Mouse (Mus musculus): ENCODE data around the gene Mmrn2.
A peak's percentile ranks its signal among the peaks of the same experiment; 100 is the strongest.

Mmrn2 gene

GRCm38 (mm10) chr14:34375415-34375904 is at the start of gene Mmrn2:
Mmrn2 (plus strand) TSS chr14:34375465.
- no peak for DNase-seq (ENCODE audit: low read depth, low spot score)

- no peak for DNase-seq (ENCODE audit: low read depth, low spot score)
Observed at GRCm38 (mm10) chr14:34326606-34327005, 48.7 kb upstream of the Mmrn2 start.

- no peak for DNase-seq (ENCODE audit: low read depth, low spot score)
Observed at GRCm38 (mm10) chr14:34327618-34328017, 47.6 kb upstream of the Mmrn2 start.

GRCm38 (mm10) chr14:34330657-34331158 is 44.6 kb upstream of the Mmrn2 start:
- no peak for DNase-seq (ENCODE audit: low read depth, low spot score)

- no peak for DNase-seq (ENCODE audit: low read depth, low spot score)
Observed at GRCm38 (mm10) chr14:34331886-34332285, 43.4 kb upstream of the Mmrn2 start.

- DNase-seq (ENCODE audit: low read depth, low spot score): no peak
Observed at GRCm38 (mm10) chr14:34332476-34332875, 42.8 kb upstream of the Mmrn2 start.

- DNase-seq (ENCODE audit: low read depth, low spot score): peak; percentile 2
Observed at GRCm38 (mm10) chr14:34339446-34339845, 35.8 kb upstream of the Mmrn2 start.

- no peak for DNase-seq (ENCODE audit: low read depth, low spot score)
Observed at GRCm38 (mm10) chr14:34341993-34342392, 33.3 kb upstream of the Mmrn2 start.

GRCm38 (mm10) chr14:34343078-34343477 is 32.2 kb upstream of the Mmrn2 start:
- no peak for DNase-seq (ENCODE audit: low read depth, low spot score)

- DNase-seq (ENCODE audit: low read depth, low spot score): no peak
Observed at GRCm38 (mm10) chr14:34344361-34344760, 30.9 kb upstream of the Mmrn2 start.

GRCm38 (mm10) chr14:34345771-34346566 is 29.3 kb upstream of the Mmrn2 start:
- peak; percentile 2 for DNase-seq (ENCODE audit: low read depth, low spot score)

- no peak for DNase-seq (ENCODE audit: low read depth, low spot score)
Observed at GRCm38 (mm10) chr14:34347084-34347483, 28.2 kb upstream of the Mmrn2 start.

GRCm38 (mm10) chr14:34348301-34348700 is 27.0 kb upstream of the Mmrn2 start:
- DNase-seq (ENCODE audit: low read depth, low spot score): no peak

- no peak for DNase-seq (ENCODE audit: low read depth, low spot score)
Observed at GRCm38 (mm10) chr14:34349007-34349406, 26.3 kb upstream of the Mmrn2 start.

- no peak for DNase-seq (ENCODE audit: low read depth, low spot score)
Observed at GRCm38 (mm10) chr14:34351660-34352059, 23.6 kb upstream of the Mmrn2 start.

- DNase-seq (ENCODE audit: low read depth, low spot score): no peak
Observed at GRCm38 (mm10) chr14:34352523-34352922, 22.7 kb upstream of the Mmrn2 start.

GRCm38 (mm10) chr14:34353326-34353725 is 21.9 kb upstream of the Mmrn2 start:
- DNase-seq (ENCODE audit: low read depth, low spot score): no peak

GRCm38 (mm10) chr14:34354456-34354855 is 20.8 kb upstream of the Mmrn2 start:
- no peak for DNase-seq (ENCODE audit: low read depth, low spot score)

- DNase-seq (ENCODE audit: low read depth, low spot score): no peak
Observed at GRCm38 (mm10) chr14:34355301-34355700, 20.0 kb upstream of the Mmrn2 start, which contains the start of gene Fam25c. Fam25c (minus strand) TSS chr14:34355433.

- DNase-seq (ENCODE audit: low read depth, low spot score): no peak
Observed at GRCm38 (mm10) chr14:34357671-34358455, 17.4 kb upstream of the Mmrn2 start.

GRCm38 (mm10) chr14:34359676-34360244 is 15.5 kb upstream of the Mmrn2 start:
- no peak for DNase-seq (ENCODE audit: low read depth, low spot score)

- DNase-seq (ENCODE audit: low read depth, low spot score): no peak
Observed at GRCm38 (mm10) chr14:34360251-34360650, 15.0 kb upstream of the Mmrn2 start.
